Mouse (Mus musculus) spleen, adult 2 months (tissue): ENCODE results near the gene Dcaf10. TPM values are rescaled to one million over a fixed set of nuclear protein-coding genes. Genes with fewer than 3 reads are reported as not detected.

Experiments used
- DNase-seq, 2 experiments: peaks; one replicate each; pipeline versions ENCODE4 v3.0.0 to v3.0.0-alpha.2; 2012 to 2021; ENCODE audit warnings: low spot score in 2 of 2, low read depth in 1 of 2
- H3K27ac ChIP-seq: fragments of 200-500 bp; 2 replicates; pipeline ENCODE4 v1.5.1; 2012; ENCODE audit warnings: low read length, inconsistent platforms; ENCODE audit not compliant: insufficient read depth
- H3K27me3 ChIP-seq: fragments of 200-500 bp; 2 replicates; pipeline ENCODE4 v1.6.1; 2012; ENCODE audit warnings: mild to moderate bottlenecking, moderate library complexity, low read length, inconsistent platforms; ENCODE audit not compliant: control insufficient read depth, insufficient read depth
- H3K36me3 ChIP-seq: fragments of 200-500 bp; 2 replicates; pipeline ENCODE4 v1.6.1; 2012; ENCODE audit warnings: mild to moderate bottlenecking, low read length, inconsistent platforms; ENCODE audit not compliant: control insufficient read depth, insufficient read depth
- H3K4me1 ChIP-seq: fragments of 200-500 bp; 2 replicates; pipeline ENCODE4 v1.6.1; 2011; ENCODE audit warnings: inconsistent platforms; ENCODE audit not compliant: control insufficient read depth, insufficient read depth, insufficient read length
- H3K4me3 ChIP-seq: fragments of 200-500 bp; 2 replicates; pipeline ENCODE4 v1.5.1; 2011; ENCODE audit warnings: mild to moderate bottlenecking, inconsistent platforms; ENCODE audit not compliant: insufficient read depth, insufficient read length; ENCODE audit errors: extremely low read depth
- CTCF ChIP-seq: fragments of 200-500 bp; IDR thresholded peaks from 2 replicates; pipeline ENCODE4 v1.5.1; 2011; ENCODE audit warnings: mild to moderate bottlenecking, inconsistent platforms; ENCODE audit not compliant: insufficient read depth, insufficient read length, insufficient replicate concordance; ENCODE audit errors: extremely low read depth
- POLR2A ChIP-seq: fragments of 200-500 bp; IDR thresholded peaks from 2 replicates; pipeline ENCODE4 v1.6.1; 2011; ENCODE audit warnings: low read depth, low read length, inconsistent platforms
- WGBS: fragments of 180-500 bp; shearing (Covaris S2); methylation state at CpG from one replicate; pipeline ENCODE4 v1.1.7; 2018; 5-methylcytosine and 5-hydroxymethylcytosine counted together
- polyA plus RNA-seq: library from polyadenylated mRNA; depleted of rRNA; stranded (reverse); fragments of >200 nt; gene quantifications from 2 replicates; pipeline ENCODE4 v1.2.3, GENCODE M21; 2012; rRNA removed

Gene Dcaf10
- polyA plus RNA-seq, 1 experiment, result 9.6 TPM

GRCm38 (mm10) chr4:45423406-45423805, 81.5 kb downstream of the Dcaf10 start:
- Histone ChIP-seq H3K4me1 (no peaks in the 10 kb centered on the region), H3K4me3 (no peak overlapping the region), H3K27me3 (no peaks in the 10 kb centered on the region), H3K27ac (no peak overlapping the region), H3K36me3 (no peaks in the 10 kb centered on the region)
- TF ChIP-seq CTCF (no peak), POLR2A (no peak)
- 77% methylated on average over 8 of the region's 8 CpGs for WGBS
- DNase-seq, result no peak

- no peak for TF ChIP-seq POLR2A
- no peak for TF ChIP-seq CTCF
- Histone ChIP-seq H3K27me3 (no peaks in the 10 kb centered on the region), H3K4me1 (no peaks in the 10 kb centered on the region), H3K36me3 (no peaks in the 10 kb centered on the region), H3K27ac (no peak overlapping the region), H3K4me3 (no peak overlapping the region)
- 86% methylated on average over 13 of the region's 13 CpGs for WGBS
- no peak for DNase-seq
Measured at GRCm38 (mm10) chr4:45426724-45427457, 85.0 kb downstream of the Dcaf10 start.

Other genes starting within 250 kb of the Dcaf10 start
- gene Tomm5, start 234.0 kb upstream of the Dcaf10 start, polyA plus RNA-seq, result 39.7 and 44.4 TPM in 2 replicates
- gene Frmpd1, start 157.2 kb upstream of the Dcaf10 start, polyA plus RNA-seq, result 0.02 and 0.05 TPM in 2 replicates
- 1.1 and 1.4 TPM in 2 replicates for gene Trmt10b, start 45.0 kb upstream of the Dcaf10 start, polyA plus RNA-seq
- 23.0 and 33.9 TPM in 2 replicates for gene Exosc3, start 631 bp downstream of the Dcaf10 start, polyA plus RNA-seq
- 85.6 and 116 TPM in 2 replicates for gene Slc25a51, start 66.7 kb downstream of the Dcaf10 start, polyA plus RNA-seq
- gene Shb, start 190.4 kb downstream of the Dcaf10 start, polyA plus RNA-seq, result 8.6 and 9.7 TPM in 2 replicates